Mouse (Mus musculus) stomach, postnatal 0 days (tissue): Measurements from ENCODE around the gene Arhgap8. TPM values are rescaled to one million over a fixed set of nuclear protein-coding genes. Genes with fewer than 3 reads are reported as not detected.

ENCODE experiments used
- ATAC-seq: fragments of 200-750 bp; cut with Nextera tagmentation; 2 replicates; pipeline ENCODE4 v1.8.0; 2017; ENCODE audit not compliant: low FRiP score, low TSS enrichment
- DNase-seq: peaks from one replicate; pipeline ENCODE4 v3.0.0-alpha.2; 2016; ENCODE audit warnings: low spot score
- H3K27ac ChIP-seq: fragments of 300-500 bp; sonication (generic); replicated peaks from 2 replicates; pipeline ENCODE4 v1.5.1; 2014; ENCODE audit warnings: mild to moderate bottlenecking, control low read depth
- H3K27me3 ChIP-seq: fragments of 300-500 bp; sonication (generic); 2 replicates; pipeline ENCODE4 v1.6.1; 2014; ENCODE audit warnings: low read length; ENCODE audit not compliant: control insufficient read depth, insufficient read depth
- H3K36me3 ChIP-seq: fragments of 300-500 bp; sonication (generic); 2 replicates; pipeline ENCODE4 v1.6.1; 2014; ENCODE audit warnings: low read length, mixed read lengths; ENCODE audit not compliant: control insufficient read depth, insufficient read depth
- H3K4me1 ChIP-seq: fragments of 300-500 bp; sonication (generic); replicated peaks from 2 replicates; pipeline ENCODE4 v1.6.1; 2014; ENCODE audit warnings: antibody characterized with exemption; ENCODE audit not compliant: control insufficient read depth, insufficient read depth
- H3K4me2 ChIP-seq: fragments of 300-500 bp; sonication (generic); replicated peaks from 2 replicates; pipeline ENCODE4 v1.6.1; 2014; ENCODE audit warnings: low read depth, mild to moderate bottlenecking, control low read depth, moderate library complexity
- H3K4me3 ChIP-seq: fragments of 300-500 bp; sonication (generic); 2 replicates; pipeline ENCODE4 v1.5.1; 2014; ENCODE audit warnings: low read depth, low read length, control low read depth
- H3K9ac ChIP-seq: fragments of 300-500 bp; sonication (generic); 2 replicates; pipeline ENCODE4 v1.6.1; 2014; ENCODE audit warnings: mild to moderate bottlenecking, low read length, control low read depth, mixed read lengths
- H3K9me3 ChIP-seq: fragments of 300-500 bp; sonication (generic); 2 replicates; pipeline ENCODE4 v1.6.1; 2016; ENCODE audit warnings: low read length; ENCODE audit not compliant: control insufficient read depth
- CTCF ChIP-seq: IDR thresholded peaks from 2 replicates; pipeline ENCODE4 v1.5.1; 2016; ENCODE audit warnings: antibody characterized with exemption, low read depth, mild to moderate bottlenecking, moderate library complexity
- EP300 ChIP-seq: optimal IDR thresholded peaks from 2 replicates; pipeline ENCODE3; 2016; ENCODE audit warnings: antibody characterized with exemption
- WGBS: fragments of 180-500 bp; shearing (Covaris S2); extraction: QIAGEN DNeasy Blood & Tissue Kit; methylation state at CpG from one replicate; pipeline ENCODE4 v1.1.7; 2014; 5-methylcytosine and 5-hydroxymethylcytosine counted together
- polyA plus RNA-seq: library from polyadenylated mRNA; unstranded; fragments of >200 nt; fragmentation: Nextera tagmentation; extraction: Ambion mirVana; gene quantifications from 2 replicates; pipeline ENCODE4 v1.2.1, GENCODE M21; 2015

The Arhgap8 gene
- polyA plus RNA-seq, 1 experiment from 2014 or later, result 20.2 TPM

GRCm38 (mm10) chr15:84681455-84682193 is 38.2 kb upstream of the Arhgap8 start:
- Histone ChIP-seq H3K4me3 (peak overlapping the region; percentile 84), H3K27me3 (no peaks in the 10 kb centered on the region), H3K36me3 (no peaks in the 10 kb centered on the region), H3K27ac (peak overlapping the region; percentile 90), H3K4me1 (no peaks in the 10 kb centered on the region; the same call in 1 of the 2 replicates), H3K4me2 (peak overlapping the region; percentile 90), H3K9ac (peak overlapping the region; percentile 87), H3K9me3 (no peaks in the 10 kb centered on the region)
- peak; percentile 28; the same call in 1 of the 2 replicates for ATAC-seq
- WGBS, result 2% methylated on average over 19 of the region's 31 CpGs
- peak; percentile 69 for DNase-seq
- TF ChIP-seq EP300 (no peak), CTCF (peak; percentile 36)

- Histone ChIP-seq H3K4me3 (peak overlapping the region; percentile 84), H3K27me3 (no peaks in the 10 kb centered on the region), H3K27ac (no peak overlapping the region), H3K4me1 (no peaks in the 10 kb centered on the region; the same call in 1 of the 2 replicates), H3K9ac (peak overlapping the region; percentile 87), H3K4me2 (peak overlapping the region; percentile 90), H3K36me3 (no peaks in the 10 kb centered on the region), H3K9me3 (no peaks in the 10 kb centered on the region)
- WGBS, result 64% methylated on average over 3 of the region's 3 CpGs
- TF ChIP-seq CTCF (no peak), EP300 (no peak)
- no peak for ATAC-seq
- DNase-seq, result no peak
Measured at GRCm38 (mm10) chr15:84682206-84682605, 37.6 kb upstream of the Arhgap8 start.

DNA sequence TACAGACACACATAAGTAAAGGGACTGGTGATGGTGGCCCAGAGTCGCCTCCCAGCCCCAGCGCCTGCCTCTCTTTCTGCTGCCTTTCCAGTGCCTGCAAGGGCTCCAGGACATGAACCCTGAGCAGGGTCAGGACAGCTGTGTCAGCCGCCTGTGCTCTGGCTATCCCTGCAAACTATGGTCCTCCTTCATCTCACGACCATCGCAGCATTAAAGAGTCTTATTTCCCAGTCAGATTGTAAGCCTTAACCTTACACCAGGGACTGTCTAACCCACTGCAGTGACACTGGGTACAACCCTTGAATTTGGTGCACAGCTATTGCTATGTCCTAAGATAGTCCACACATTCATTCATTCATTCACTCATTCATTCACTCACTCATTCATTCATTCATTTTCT is 37.0 kb upstream of the Arhgap8 start:
- 79% methylated on average over 5 of the region's 5 CpGs for WGBS

DNA sequence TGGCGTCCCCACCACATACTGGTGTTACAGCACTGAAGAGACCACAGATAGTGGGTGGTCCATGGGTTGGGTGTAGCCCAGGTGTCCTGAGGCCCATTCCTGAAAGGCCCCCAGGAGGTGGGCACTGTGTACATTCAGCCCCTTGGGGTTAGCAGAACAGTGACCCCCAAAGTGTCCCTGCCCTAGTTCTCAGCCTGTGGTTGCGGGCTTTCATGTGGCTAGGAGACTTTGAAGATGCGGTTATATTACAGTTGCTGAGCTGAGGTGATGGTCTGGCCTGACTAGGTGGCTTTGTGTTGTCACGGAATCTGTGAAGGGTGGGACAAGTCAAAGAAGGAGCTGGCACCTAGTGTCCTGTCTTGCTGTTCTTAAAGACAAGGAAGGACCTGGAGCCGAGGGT is 35.3 kb upstream of the Arhgap8 start:
- no peak for ATAC-seq
- Histone ChIP-seq H3K36me3 (no peaks in the 10 kb centered on the region; the same call in 1 of the 2 replicates), H3K4me3 (no peak overlapping the region), H3K9me3 (no peaks in the 10 kb centered on the region), H3K27ac (no peak overlapping the region), H3K27me3 (no peaks in the 10 kb centered on the region), H3K4me1 (no peaks in the 10 kb centered on the region; the same call in 1 of the 2 replicates), H3K4me2 (no peak overlapping the region), H3K9ac (no peak overlapping the region)
- TF ChIP-seq CTCF (no peak), EP300 (no peak)
- DNase-seq, result no peak
- WGBS, result 73% methylated on average over 5 of the region's 5 CpGs

More for the DNA sequence above, 37.0 kb upstream of the Arhgap8 start:
- Histone ChIP-seq H3K9ac (no peak overlapping the region), H3K4me2 (peak overlapping the region; percentile 90), H3K27me3 (no peaks in the 10 kb centered on the region), H3K4me1 (no peaks in the 10 kb centered on the region; the same call in 1 of the 2 replicates), H3K27ac (no peak overlapping the region), H3K4me3 (no peak overlapping the region), H3K36me3 (no peaks in the 10 kb centered on the region), H3K9me3 (no peaks in the 10 kb centered on the region)
- DNase-seq (no peak), ATAC-seq (no peak)
- TF ChIP-seq EP300 (no peak), CTCF (no peak)

DNA sequence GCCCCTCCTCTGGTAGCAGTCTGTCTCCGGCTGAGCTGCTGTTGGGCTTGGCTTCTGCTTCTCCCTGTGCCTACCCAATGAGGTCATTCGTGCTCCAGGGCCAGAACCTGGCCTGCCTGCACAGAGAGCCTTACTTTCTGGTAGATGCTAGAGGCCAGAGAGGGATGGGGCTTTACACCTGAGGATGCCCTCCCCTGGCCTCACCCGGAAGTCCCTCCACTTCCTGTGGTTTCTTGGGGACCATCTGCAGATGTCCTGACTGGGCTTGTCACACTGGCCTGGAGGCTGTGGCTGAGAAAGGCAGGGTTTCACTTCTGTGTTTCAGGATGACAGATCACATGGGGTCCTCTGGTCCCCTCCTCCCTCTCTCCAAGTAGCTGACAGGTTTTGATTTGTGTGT is 34.4 kb upstream of the Arhgap8 start:
- 47% methylated on average over 3 of the region's 3 CpGs for WGBS
- no peaks in the 10 kb centered on the region; the same call in 1 of the 2 replicates for H3K4me1 ChIP-seq

GRCm38 (mm10) chr15:84687904-84688303 is 31.9 kb upstream of the Arhgap8 start:
- Histone ChIP-seq H3K4me2 (no peak overlapping the region), H3K9ac (no peak overlapping the region), H3K27me3 (no peaks in the 10 kb centered on the region), H3K27ac (no peak overlapping the region; the same call in 1 of the 2 replicates), H3K4me1 (no peaks in the 10 kb centered on the region), H3K4me3 (no peak overlapping the region), H3K36me3 (peaks cover 5% of the 10 kb centered on the region), H3K9me3 (no peaks in the 10 kb centered on the region)
- WGBS, result 50% methylated on average over 14 of the region's 14 CpGs
- TF ChIP-seq EP300, result no peak
- TF ChIP-seq CTCF, result no peak
- ATAC-seq (no peak), DNase-seq (no peak)

More for the DNA sequence above, 34.4 kb upstream of the Arhgap8 start:
- Histone ChIP-seq H3K4me2 (no peak overlapping the region), H3K27ac (no peak overlapping the region), H3K9me3 (no peaks in the 10 kb centered on the region), H3K9ac (no peak overlapping the region), H3K4me3 (no peak overlapping the region), H3K36me3 (no peaks in the 10 kb centered on the region; the same call in 1 of the 2 replicates), H3K27me3 (no peaks in the 10 kb centered on the region)
- ATAC-seq, result no peak
- TF ChIP-seq EP300 (no peak), CTCF (no peak)
- peak; percentile 19 for DNase-seq
